Mouse (Mus musculus) liver, adult 2 months (tissue): ENCODE measurements at regions not wholly inside any gene's neighbourhood (a gene's known extent, or its start where the extent isn't known, plus 50 kb on each side); places are given as distances from the start of the nearest gene placed in this dataset.

ENCODE experiments used
- DNase-seq: peaks from one replicate; pipeline ENCODE4 v3.0.0-alpha.2; 2011; ENCODE audit warnings: low read depth, low spot score; ENCODE audit errors: extremely low read depth
- H3K27ac ChIP-seq: fragments of 200-500 bp; replicated peaks from 2 replicates; pipeline ENCODE4 v1.5.1; 2012; ENCODE audit warnings: low read depth, mild to moderate bottlenecking, control low read depth, inconsistent platforms, low read length; ENCODE audit not compliant: insufficient read depth
- H3K27me3 ChIP-seq: fragments of 200-500 bp; 2 replicates; pipeline ENCODE4 v1.6.1; 2012; ENCODE audit warnings: mild to moderate bottlenecking, moderate library complexity, low read length, inconsistent platforms; ENCODE audit not compliant: control insufficient read depth, insufficient read depth
- H3K36me3 ChIP-seq: fragments of 200-500 bp; 2 replicates; pipeline ENCODE4 v1.6.1; 2012; ENCODE audit warnings: low read length, inconsistent platforms; ENCODE audit not compliant: control insufficient read depth, insufficient read depth
- H3K4me1 ChIP-seq: fragments of 200-500 bp; 2 replicates; pipeline ENCODE4 v1.6.1; 2011; ENCODE audit warnings: low read length; ENCODE audit not compliant: control insufficient read depth, insufficient read depth
- H3K4me3 ChIP-seq: fragments of 200-500 bp; 2 replicates; pipeline ENCODE4 v1.5.1; 2011; ENCODE audit warnings: low read depth, mild to moderate bottlenecking, control low read depth, low read length, moderate library complexity; ENCODE audit not compliant: insufficient read depth
- H3K79me2 ChIP-seq: fragments of 200-500 bp; 2 replicates; pipeline ENCODE4 v1.6.1; 2012; ENCODE audit warnings: inconsistent platforms, mild to moderate bottlenecking, low read length, moderate library complexity; ENCODE audit not compliant: control insufficient read depth, insufficient read depth
- H3K9ac ChIP-seq: fragments of 200-500 bp; 2 replicates; pipeline ENCODE4 v1.6.1; 2012; ENCODE audit warnings: low read depth, mild to moderate bottlenecking, control low read depth, inconsistent platforms, low read length
- CTCF ChIP-seq: fragments of 200-500 bp; IDR thresholded peaks from 2 replicates; pipeline ENCODE4 v1.5.1; 2011; ENCODE audit warnings: low read depth, low read length, control low read depth
- POLR2A ChIP-seq: fragments of 200-500 bp; IDR thresholded peaks from 2 replicates; pipeline ENCODE4 v1.6.1; 2011; ENCODE audit warnings: low read length, control low read depth; ENCODE audit not compliant: insufficient read depth; ENCODE audit errors: extremely low read depth
- WGBS: fragments of 180-500 bp; shearing (Covaris S2); methylation state at CpG from one replicate; pipeline ENCODE4 v1.1.7; 2018; 5-methylcytosine and 5-hydroxymethylcytosine counted together

GRCm38 (mm10) chr2:50013882-50014281 lies 52.3 kb upstream of the Lypd6 start:
- DNase-seq: no peak
- 66% methylated on average over 5 of the region's 5 CpGs for WGBS
- H3K9ac ChIP-seq: no peak overlapping the region

GRCm38 (mm10) chr2:50014683-50015082 lies 51.5 kb upstream of the Lypd6 start:
- no peaks in the 10 kb centered on the region for H3K36me3 ChIP-seq
- H3K4me1 ChIP-seq: no peaks in the 10 kb centered on the region
- no peak overlapping the region for H3K9ac ChIP-seq
- no peak overlapping the region for H3K4me3 ChIP-seq
- no peaks in the 10 kb centered on the region for H3K79me2 ChIP-seq
- no peak for TF ChIP-seq POLR2A
- TF ChIP-seq CTCF: no peak
- no peaks in the 10 kb centered on the region for H3K27me3 ChIP-seq
- H3K27ac ChIP-seq: no peak overlapping the region
- WGBS: 36% methylated on average over 2 of the region's 2 CpGs
- peak; percentile 33 for DNase-seq

More at GRCm38 (mm10) chr2:50013882-50014281, 52.3 kb upstream of the Lypd6 start:
- H3K27ac ChIP-seq: no peak overlapping the region
- H3K36me3 ChIP-seq: no peaks in the 10 kb centered on the region
- H3K79me2 ChIP-seq: no peaks in the 10 kb centered on the region
- no peak overlapping the region for H3K4me3 ChIP-seq
- no peaks in the 10 kb centered on the region for H3K27me3 ChIP-seq
- no peaks in the 10 kb centered on the region for H3K4me1 ChIP-seq
- TF ChIP-seq POLR2A (no peak), CTCF (no peak)
